Mouse (Mus musculus) kidney, adult 11 months (tissue): Measurements from ENCODE around the gene Selenom.
A peak's percentile ranks its signal among the peaks of the same experiment; 100 is the strongest.

Experiments
- DNase-seq: peaks from one replicate; pipeline ENCODE4 v3.0.0; 2022

Gene Selenom

DNA sequence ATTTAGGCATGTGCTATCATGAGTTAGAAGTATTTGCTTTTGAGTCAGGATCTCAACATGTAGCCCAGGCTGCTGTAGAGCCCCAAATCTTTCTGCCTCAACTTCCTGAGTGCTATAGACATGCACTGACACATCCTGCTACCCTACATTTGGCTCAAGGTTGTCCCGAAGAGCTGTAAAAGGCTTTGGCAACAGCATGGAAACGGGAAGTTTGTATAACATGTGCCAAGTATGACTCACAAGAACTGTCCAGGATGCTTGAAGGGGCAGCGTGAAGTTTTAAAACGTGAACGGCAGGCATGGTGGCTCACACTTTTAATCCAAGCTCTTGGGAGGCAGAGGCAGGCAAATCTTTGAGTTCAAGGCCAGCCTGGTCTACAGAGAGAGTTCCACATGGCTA lies 45.7 kb downstream of the Selenom start:
- peak; percentile 51 for DNase-seq

DNA sequence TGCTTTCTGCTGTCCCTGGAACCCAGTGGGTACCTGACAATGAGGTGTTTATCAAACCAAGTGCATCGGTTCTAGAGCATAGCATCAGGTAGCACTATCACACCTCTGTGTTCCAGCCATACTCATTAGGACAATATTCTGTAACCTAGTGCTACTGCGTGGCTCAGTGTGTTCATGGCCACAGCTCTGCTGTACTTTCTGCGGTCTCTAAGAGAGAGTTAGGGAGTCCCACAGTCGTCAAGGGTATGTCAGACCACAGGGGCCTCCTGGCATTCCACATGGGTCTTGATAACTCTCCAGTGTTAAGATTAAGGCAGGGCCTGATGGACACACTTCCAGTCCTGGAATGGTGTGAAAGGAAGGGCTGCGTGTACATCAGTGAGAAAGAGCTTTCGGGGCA lies 49.4 kb downstream of the Selenom start:
- DNase-seq = no peak

DNA sequence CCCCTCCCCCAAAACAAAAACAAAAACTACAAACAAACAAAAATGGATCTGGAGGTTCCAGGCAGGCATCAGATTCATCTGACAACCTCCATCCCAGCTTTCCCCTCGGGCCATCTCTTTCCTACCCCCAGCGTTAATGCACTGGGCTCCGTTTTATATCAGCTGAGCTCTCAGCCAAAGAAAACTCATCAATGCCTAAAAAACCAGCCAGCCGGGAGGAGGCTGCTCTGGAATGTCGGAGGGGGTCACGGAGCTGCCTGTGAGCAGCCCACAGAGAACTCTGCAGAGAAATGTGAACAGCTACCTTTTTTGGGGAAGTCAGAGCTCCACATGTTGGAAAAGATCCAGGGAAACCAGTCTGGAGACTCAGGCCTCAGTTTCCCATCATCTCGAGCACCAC lies 50.0 kb downstream of the Selenom start:
- DNase-seq = no peak

DNA sequence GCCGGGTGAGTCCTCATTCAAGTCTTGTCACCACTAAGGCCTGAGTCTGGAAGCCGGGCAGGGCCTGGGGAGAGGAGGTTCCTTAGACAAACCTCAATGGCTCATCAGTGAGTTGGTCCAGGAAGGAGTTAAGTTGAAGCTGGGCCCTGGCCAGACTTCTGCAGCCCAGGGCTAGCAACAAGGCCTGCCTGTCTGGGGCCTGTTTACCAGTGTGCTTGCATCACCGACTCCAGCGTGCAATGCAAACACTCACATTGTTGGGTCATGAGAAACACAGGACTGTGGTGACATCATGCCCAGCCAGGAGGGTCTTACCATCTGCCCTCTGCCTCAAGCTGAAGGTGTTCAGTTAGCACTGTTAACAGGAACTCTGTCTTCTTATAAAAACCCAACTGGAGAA lies 51.5 kb downstream of the Selenom start:
- no peak for DNase-seq
